Mouse (Mus musculus): ENCODE results near the gene Rack1.

GRCm38 (mm10) chr11:48789215-48789614 lies 10.9 kb upstream of the Rack1 start:
- no peak for TF ChIP-seq CHD2 (IDR thresholded peaks at IDR 0.05; ENCODE audit: low read depth, low read length)
- TF ChIP-seq HCFC1 (IDR thresholded peaks at IDR 0.05; ENCODE audit: borderline replicate concordance, insufficient read depth, low read length): no peak
- no peak for TF ChIP-seq ZNF384 (IDR thresholded peaks at IDR 0.05; ENCODE audit: low read depth, low read length)

All from ES-E14 (cell line).